Mouse (Mus musculus) CD4-positive helper T cell, adult 2 months (primary cell): ENCODE results near the gene Rab4a.
"Not testable (repeated sequence)": the region's sequence is repeated elsewhere in the genome, so short reads cannot be mapped to it uniquely, and the experiment has no call there.

ENCODE experiments used
- DNase-seq: peaks from one replicate; pipeline ENCODE4 v3.0.0-alpha.2; 2012; ENCODE audit warnings: low read depth, missing footprints, low spot score

Gene Rab4a

GRCm38 (mm10) chr8:123788416-123789170 is 17.2 kb upstream of the Rab4a start:
- DNase-seq: no peak

DNA sequence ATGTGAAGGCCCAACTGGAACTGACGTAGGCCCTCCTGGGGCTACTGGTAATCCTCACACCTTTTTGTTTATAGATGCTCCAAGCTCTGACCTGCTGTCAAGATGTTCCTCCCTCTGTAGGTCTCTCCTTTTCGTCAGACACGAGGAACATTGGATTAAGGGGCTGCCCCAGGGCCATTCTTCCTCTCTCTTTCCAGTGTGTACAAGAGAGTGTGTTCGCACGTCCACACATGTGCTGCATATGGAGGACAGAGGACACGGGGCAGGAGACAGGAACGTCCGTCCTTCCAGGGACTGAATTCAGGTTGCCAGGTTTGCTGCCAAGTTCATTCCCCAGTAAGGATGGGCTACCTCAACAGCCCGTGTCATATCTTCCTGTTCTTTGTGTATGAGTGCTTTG is 16.3 kb upstream of the Rab4a start:
- DNase-seq: no peak

- DNase-seq: peak; percentile 69
Measured at GRCm38 (mm10) chr8:123789970-123790369, 15.8 kb upstream of the Rab4a start.

- no peak for DNase-seq
Measured at GRCm38 (mm10) chr8:123791101-123791844, 14.5 kb upstream of the Rab4a start.

DNA sequence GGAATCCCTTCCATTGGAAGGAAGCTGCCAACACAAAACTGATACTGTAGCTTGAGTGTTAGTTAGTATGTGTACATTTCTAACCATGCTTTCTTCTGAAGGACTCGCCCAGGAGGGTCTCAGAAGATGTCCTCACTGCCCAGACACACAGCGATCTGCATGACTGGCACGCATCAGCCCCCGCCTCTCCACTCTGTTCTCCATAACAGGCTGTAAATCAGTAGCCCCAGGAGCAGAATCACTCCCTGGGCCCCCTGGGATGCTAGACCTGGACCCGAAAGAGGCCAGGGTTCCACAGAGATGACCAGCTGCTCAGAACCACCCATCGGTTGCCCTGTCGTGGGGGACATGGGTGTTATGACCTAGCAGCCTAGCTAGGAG is 13.9 kb upstream of the Rab4a start:
- no peak for DNase-seq

DNA sequence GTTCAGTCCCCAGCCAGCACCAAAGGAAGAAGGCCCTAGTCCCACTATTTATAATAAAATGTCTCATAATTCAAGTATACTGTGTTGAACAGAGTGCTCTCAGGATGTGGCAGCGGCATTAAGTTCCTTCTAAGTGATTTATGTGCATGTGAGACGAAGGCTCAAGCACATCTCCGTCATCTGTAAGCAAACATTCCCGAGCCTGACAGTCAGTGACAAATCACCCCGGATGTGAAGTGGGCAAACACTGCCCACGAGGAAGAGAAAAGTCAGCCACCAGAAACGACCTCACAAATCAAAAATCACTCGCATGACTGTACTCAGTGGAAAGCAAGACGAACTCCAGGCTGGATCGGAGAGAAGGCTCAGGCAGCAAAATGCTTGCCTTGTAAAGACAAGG is 11.9 kb upstream of the Rab4a start:
- no peak for DNase-seq

DNA sequence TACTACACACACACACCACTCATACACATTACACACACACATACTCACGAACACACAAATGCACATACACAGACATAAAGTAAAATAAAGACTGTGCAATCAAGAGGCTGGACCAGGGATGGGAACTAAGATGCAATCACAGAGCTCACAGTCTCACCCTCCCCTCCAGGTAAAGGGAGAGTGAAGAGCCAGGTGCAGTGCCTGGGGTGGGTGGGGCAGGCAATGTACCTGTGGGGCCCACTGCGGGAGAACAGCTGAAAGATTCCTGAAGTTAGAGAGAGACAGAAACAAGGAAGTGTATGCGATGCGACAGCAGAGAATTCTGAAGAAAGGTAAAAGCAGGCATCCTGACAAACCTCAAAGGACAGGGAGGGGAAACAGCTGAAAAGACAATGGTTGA is 11.0 kb upstream of the Rab4a start:
- no peak for DNase-seq

DNA sequence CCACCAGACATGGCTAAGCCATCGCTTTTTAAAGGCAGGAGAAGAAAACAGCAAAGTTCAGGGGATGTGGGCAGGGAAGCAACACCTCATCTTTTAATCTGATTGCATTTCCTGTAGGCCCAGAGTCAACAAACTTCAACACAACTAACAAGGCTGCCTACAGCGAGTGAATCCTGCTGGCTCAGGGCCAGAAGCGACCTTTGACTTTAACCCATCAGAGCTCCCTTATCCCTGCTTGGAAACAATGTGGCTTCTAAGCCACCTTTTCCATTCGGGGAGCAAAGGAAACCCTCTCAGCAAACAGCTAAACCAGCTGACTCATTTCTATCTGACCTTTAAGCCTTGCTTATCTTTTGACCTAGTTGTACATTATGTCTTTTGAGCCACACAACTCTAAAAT is 9.0 kb upstream of the Rab4a start:
- peak; percentile 68 for DNase-seq

DNA sequence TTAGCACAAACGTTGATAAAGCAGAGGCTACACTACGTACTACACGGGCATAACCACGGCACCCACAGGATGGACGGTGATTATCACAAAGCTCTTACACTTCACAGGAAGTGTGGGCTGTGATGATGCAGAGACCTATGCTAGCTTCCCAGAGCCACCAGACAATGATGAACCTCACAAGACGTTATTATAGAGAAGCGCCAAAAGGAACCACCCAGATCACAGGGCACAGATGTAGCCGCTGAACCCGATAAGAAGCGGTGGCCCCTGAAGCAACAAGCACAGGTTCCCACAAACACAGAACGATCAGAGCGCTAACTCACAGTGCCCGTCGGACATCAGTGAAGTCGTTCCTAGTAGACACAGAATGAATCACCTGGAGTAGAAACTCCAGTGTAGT is 7.9 kb upstream of the Rab4a start:
- peak; percentile 78 for DNase-seq

GRCm38 (mm10) chr8:123799434-123799833 is 6.4 kb upstream of the Rab4a start:
- DNase-seq: no peak

DNA sequence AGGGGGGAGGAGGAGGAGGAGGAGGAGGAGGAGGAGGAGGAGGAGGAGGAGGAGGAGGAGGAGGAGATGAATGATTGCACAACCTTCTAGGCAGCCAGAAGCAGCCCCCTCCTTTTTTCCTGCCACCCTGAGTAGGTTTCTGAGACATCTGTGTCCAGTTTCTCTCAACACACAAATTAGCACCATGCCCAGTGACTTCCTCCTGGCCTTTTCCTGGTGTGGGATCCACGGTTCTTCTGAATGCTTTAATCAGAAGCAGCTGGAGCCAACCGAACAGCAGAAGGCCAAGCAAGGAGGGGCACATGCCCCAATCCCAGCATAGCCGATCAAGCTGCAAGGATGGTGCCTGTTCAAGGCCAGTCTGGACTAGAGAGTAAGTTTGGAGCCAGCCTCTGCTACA is 5.9 kb upstream of the Rab4a start:
- no peak for DNase-seq

DNA sequence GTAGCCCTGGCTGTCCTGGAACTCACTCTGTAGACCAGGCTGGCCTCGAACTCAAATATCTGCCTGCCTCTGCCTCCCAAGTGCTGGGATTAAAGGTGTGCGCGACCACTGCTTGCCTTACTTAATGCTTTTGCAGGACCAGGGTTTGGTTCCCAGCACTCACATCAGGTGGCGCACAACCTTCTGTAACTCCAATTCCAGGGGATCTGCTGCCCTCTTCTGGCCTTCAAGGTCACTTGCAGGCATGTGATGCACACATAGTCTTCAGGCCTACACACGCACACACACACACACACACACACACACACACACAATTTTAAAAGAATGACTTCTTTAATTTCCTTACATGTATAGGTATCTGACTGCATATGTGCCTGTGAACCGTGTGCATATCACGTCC is 4.9 kb upstream of the Rab4a start:
- DNase-seq: no peak

DNA sequence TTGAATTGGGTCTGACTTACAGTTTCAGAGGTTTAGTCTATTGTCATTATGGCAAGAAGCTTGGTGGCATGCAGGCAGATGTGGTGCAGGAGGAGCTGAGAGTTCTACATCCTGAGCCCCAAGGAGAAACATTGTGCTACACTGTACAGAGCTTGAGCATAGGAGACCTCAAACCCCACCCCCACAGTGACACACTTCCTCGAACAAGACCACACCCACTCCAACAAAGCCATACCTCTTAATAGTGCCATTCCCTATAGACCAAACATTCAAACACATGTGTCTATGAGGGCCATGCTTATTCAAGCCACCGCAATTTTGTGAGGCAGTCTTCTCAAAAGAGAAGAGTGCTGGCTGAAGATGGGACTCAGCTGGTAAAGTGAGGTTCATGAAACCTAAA is 4.2 kb upstream of the Rab4a start:
- DNase-seq: no peak

DNA sequence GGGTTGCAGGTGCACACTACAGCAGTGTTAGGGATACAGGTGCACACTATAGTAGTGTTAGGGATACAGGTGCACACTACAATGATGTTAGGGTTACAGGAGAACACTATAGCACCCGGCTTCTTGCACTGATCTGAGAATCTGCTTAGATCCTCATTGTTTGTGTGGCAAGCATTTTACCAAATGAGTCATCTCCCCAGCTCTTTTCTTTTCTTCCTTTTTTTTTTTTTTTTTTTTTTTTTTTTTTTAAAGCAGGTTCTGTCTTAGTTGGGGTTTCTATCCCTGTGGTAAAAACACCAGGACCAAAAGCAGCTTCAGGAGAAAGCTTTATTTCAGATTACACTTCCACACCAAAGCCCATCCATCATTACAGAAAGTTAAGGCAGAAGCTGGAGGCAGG is 2.1 kb upstream of the Rab4a start:
- no peak for DNase-seq

GRCm38 (mm10) chr8:123804586-123804985 is 1.2 kb upstream of the Rab4a start:
- peak; percentile 33 for DNase-seq

DNA sequence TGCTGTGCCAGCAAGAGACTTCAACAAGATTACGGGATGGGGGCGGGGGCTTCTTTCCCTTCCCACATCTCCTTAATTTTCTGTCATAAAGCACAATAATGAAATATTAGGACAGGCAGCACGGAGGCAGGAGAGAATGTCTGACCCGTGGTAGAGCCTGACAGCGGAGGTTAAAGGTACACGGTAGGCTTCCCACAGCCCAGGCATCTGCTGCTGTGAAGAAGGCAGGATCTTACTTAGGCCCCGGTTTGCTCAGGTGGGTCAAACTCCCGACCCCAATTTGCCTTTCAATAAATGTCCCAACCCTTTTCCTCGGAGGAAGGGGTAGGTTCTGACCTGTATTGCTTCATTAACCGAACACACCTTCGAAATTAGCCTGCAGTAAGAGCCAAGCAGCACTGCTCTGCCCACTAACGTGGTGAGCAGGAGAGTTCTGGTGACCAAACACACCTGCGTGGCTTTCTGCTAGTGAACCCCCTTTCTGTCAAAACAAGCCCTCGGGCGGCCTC is 522 bp upstream of the Rab4a start:
- DNase-seq: no peak

DNA sequence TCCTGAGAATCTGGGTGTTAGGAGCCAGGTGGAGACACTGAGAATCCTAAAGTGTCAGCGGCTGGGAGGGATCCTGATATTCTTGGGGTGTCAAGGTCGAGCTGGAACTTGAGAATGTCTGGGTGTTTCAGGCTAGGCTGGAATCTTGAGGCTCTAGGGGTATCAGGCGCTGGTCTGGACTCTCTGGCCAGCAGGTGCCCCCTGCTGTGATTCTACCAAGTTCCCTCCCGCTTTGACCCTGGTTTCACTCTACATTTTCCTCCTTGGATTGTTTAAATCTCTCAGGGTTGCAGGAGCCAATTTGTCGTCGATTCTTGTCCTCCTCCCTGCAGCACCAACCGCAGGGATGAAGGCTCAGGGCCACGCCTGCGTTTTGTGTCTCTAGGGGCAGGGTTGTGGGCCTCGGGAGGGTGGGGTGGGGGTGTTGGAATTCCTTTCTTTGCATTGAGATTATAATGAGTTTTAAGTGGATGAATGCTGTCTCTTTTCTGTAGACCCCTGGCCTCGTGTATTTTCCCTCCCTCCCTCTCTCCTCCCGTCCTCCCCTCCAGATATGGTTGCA is 670 bp downstream of the Rab4a start:
- no peak for DNase-seq

- DNase-seq: peak; percentile 80
Measured at GRCm38 (mm10) chr8:123807024-123807431, 1.2 kb downstream of the Rab4a start.

DNA sequence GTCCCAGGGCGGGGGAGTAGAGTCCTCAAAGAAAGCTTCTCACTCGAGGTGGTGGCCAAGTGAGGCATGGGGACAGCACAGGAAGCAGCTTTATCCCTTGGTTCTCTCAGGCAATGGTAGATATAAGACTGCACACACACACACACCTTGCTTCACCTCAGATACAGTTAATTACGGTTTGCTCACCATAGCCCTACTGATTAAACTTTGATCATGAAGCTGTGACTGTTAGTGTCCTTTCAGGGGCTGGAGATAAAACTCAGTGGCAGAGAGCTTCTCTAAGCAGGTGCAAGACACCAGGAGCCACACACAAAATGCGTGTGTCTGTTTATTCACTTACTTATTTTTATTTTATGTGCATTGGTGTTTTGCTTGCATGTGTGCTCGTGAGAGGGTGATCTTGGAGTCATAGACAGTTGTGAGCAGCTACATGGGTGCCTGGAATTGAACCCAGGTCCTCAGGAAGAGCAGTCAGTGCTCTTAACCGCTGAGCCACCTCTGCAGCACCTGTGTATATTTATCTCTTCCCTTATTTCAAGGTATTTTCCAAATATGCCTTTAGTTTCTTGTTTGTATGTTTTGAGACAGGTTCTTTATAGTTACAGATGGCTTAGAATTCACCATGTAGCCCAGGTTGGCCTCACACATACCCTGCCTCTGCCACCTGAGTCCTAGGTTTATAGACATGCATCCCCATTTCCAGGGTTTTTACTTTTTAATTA is 2.2 kb downstream of the Rab4a start:
- DNase-seq: no peak

- DNase-seq: no peak
Measured at GRCm38 (mm10) chr8:123808671-123809070, 2.9 kb downstream of the Rab4a start.

- not testable (repeated sequence) for DNase-seq
Measured at GRCm38 (mm10) chr8:123809342-123809741, 3.6 kb downstream of the Rab4a start.

DNA sequence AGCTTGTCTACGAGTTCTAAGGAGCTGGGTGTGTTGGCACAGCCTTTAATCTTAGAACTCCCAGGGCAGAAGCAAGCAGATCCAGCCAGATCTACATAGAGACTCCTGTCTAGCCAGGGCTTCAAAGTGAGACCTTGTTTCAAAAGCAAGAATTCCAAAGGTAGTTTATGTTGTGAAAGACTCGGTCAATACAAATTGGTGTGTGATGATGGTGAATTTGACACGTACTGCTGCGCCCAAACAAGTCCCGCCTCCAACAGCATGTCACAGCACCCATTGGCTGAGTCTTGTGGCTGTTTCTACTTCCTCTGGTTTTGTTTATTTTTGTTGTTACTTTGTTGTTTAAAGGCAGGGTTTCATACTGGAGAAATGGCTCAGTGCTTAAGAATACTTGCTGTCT is 6.4 kb downstream of the Rab4a start:
- DNase-seq: no peak
